Comparison of ENCODE assay signal across 15 mouse cellular contexts in the genomic region with DNA sequence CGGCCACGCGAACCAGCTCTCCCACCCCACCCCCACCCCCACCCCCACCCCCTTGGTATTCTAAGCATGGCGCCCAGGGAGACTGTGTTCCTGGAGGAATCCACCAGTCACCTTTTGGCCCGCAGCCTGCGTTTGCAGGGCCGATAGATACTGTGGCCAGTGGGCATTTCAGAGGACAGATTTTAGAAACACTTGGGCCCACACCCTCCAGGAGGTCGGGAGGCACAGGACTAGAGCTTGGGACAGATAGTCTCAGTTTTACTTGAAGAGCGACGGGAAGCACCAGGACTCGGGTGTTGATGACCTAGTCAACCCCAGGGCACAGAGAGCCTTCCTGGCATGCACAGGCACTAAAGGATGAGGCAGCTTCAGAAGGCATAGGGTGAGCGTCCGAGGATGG. TPM values are rescaled to one million over a fixed set of nuclear protein-coding genes. Genes with fewer than 3 reads are reported as not detected.
A peak's percentile ranks its signal among the peaks of the same experiment; 100 is the strongest.
DNase-seq lines count a peak whose midpoint lies in the region; ATAC-seq and TF ChIP-seq lines count a peak whose summit lies in the region.
"Had no signal": no experiment of that assay in that cellular context is flagged by ENCODE, and none has a peak within 500 bp of the region (broad histone marks: within the 10 kb centered on the region; RNA-seq: fewer than 3 reads in every experiment).

No protein-coding gene starts in this region.

- H3K27me3 ChIP-seq in kidney, postnatal 0 days (ENCODE audit: insufficient read depth, low read length): no peaks in the 10 kb centered on the region
- H3K27me3 ChIP-seq: limb, embryonic 12.5 days had no signal

- H3K9me3 ChIP-seq in kidney, postnatal 0 days (replicated peaks; ENCODE audit: low read length): no peaks in the 10 kb centered on the region
- H3K9me3 ChIP-seq: heart, embryonic 13.5 days; limb, embryonic 12.5 days; liver, embryonic 15.5 days had no signal

- H3K4me1 ChIP-seq in kidney, postnatal 0 days (replicated peaks; ENCODE audit: insufficient read depth, low read length): peaks cover 5% of the 10 kb centered on the region; the same call in 1 of the 2 replicates

- 53% methylated on average over 13 of the region's 13 CpGs for WGBS in kidney, postnatal 0 days

- H3K36me3 ChIP-seq in kidney, postnatal 0 days (ENCODE audit: insufficient read depth, low read length): no peaks in the 10 kb centered on the region
- H3K36me3 ChIP-seq: heart, embryonic 13.5 days; limb, embryonic 12.5 days had no signal

- no peak for DNase-seq in cerebellum, postnatal 4 days (ENCODE audit: low spot score in 2 of 2)
- no peak for DNase-seq in kidney, postnatal 0 days (ENCODE audit: low spot score)
- DNase-seq in kidney, postnatal 10 days: no peak
- DNase-seq in brain, adult 2 months (ENCODE audit: low read depth, low spot score): peak; percentile 50
- peak; percentile 69 to 77 for DNase-seq in cerebellum, postnatal 36 days
- DNase-seq in adrenal gland, postnatal 25 days: no peak
- DNase-seq in urinary bladder, adult 18-20 months (ENCODE audit: low spot score in 2 of 2): no peak
- DNase-seq: adrenal gland, postnatal 36 days; gastrocnemius, postnatal 25 days had no signal

- H3K9ac ChIP-seq in kidney, postnatal 0 days (ENCODE audit: low read depth, low read length): no peak overlapping the region
- H3K9ac ChIP-seq: heart, embryonic 13.5 days; liver, embryonic 15.5 days had no signal

- H3K4me3 ChIP-seq in kidney, postnatal 0 days (replicated peaks; ENCODE audit: low read depth, low read length): no peak overlapping the region
- H3K4me3 ChIP-seq: heart, embryonic 13.5 days; limb, embryonic 12.5 days; liver, embryonic 15.5 days; megakaryocyte, embryonic 14.5 days had no signal

- peak overlapping the region; percentile 5; the same call in 1 of the 2 replicates for H3K27ac ChIP-seq in kidney, postnatal 0 days
- H3K27ac ChIP-seq: heart, embryonic 13.5 days; limb, embryonic 12.5 days; liver, embryonic 15.5 days had no signal

- H3K4me2 ChIP-seq in kidney, postnatal 0 days (ENCODE audit: low read length): no peak overlapping the region
- H3K4me2 ChIP-seq: limb, embryonic 12.5 days had no signal

- TF ChIP-seq CTCF in kidney, postnatal 0 days (IDR thresholded peaks at IDR 0.05; ENCODE audit: low read depth): no peak

- 0 out of 2 replicates have a peak, but pooled peaks have one; percentile 0 for ATAC-seq in cerebellum, adult (ENCODE audit: insufficient number of reproducible peaks, low FRiP score, low TSS enrichment)
- no peak for ATAC-seq in kidney, postnatal 0 days (replicated peaks; ENCODE audit: low FRiP score, low read depth)
- ATAC-seq: inflammation-experienced regulatory T-cells, adult 6 months had no signal

RNA-seq across cellular contexts. Expression of gene Bdh1, which starts 38.4 kb away (rescaled TPM):
- 79.7 and 88.8 TPM in 2 replicates for polyA plus RNA-seq in kidney, postnatal 0 days (2015; fragmentation: Nextera tagmentation; extraction: Ambion mirVana)
- 11.9 and 15.6 TPM in 2 replicates for total RNA-seq in adrenal gland, postnatal 25 days (2021)

Comparison
In these comparisons a context has a peak if more than half of its experiments do, and no peak if none do; other contexts are left out.
1. DNase-seq: peak in brain, adult 2 months (single experiment) and cerebellum, postnatal 36 days (2 of 2); none in cerebellum, postnatal 4 days (0 of 2), kidney, postnatal 0 days (single experiment), kidney, postnatal 10 days (single experiment), adrenal gland, postnatal 25 days (single experiment) and urinary bladder, adult 18-20 months (0 of 2).